Mouse (Mus musculus): Measurements from ENCODE around the gene Hcn3. TPM values are rescaled to one million over a fixed set of nuclear protein-coding genes. Genes with fewer than 3 reads are reported as not detected.
A peak's percentile ranks its signal among the peaks of the same experiment; 100 is the strongest.

Gene Hcn3
- polyA plus RNA-seq, 1 experiment: 4.7 TPM

DNA sequence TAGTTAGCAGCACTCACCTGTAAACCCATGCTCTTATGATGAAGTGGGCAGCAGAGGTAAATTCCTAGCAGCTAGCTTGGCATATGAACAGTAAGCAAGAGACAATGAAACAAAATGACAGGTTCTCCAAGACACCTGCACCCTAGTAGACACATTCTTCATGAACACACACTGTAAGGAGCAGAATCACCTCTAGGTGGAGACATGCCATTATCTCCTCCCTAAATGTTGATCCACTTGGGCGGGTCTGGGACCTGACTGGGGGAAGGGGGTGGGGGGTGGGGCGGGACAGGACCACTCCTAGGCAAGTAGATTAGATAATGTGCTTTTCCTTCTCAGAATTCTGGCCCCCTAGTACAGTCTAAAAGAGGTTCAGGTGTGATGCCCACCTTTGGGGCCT, 44.5 kb downstream of the Hcn3 start:
- no peaks in the 10 kb centered on the region for H3K4me1 ChIP-seq (ENCODE audit: control insufficient read depth, insufficient read depth, low read length)
- TF ChIP-seq CTCF (IDR thresholded peaks at IDR 0.05; ENCODE audit: low read depth, low read length) (peak; percentile 25), POLR2A (IDR thresholded peaks at IDR 0.05; ENCODE audit: insufficient read depth, low read length) (no peak)
- no peak overlapping the region for H3K27ac ChIP-seq (ENCODE audit: insufficient read depth, low read length)
- no peak overlapping the region for H3K9ac ChIP-seq (ENCODE audit: low read depth, poor library complexity, severe bottlenecking)
- H3K36me3 ChIP-seq (ENCODE audit: control insufficient read depth, insufficient read depth, low read length, poor library complexity, severe bottlenecking): no peaks in the 10 kb centered on the region
- no peaks in the 10 kb centered on the region for H3K9me3 ChIP-seq (replicated peaks; ENCODE audit: control insufficient read depth, insufficient read depth, low read length, poor library complexity, severe bottlenecking)
- no peak overlapping the region for H3K4me3 ChIP-seq (ENCODE audit: low read depth, low read length)
- H3K27me3 ChIP-seq (ENCODE audit: control insufficient read depth, insufficient read depth, low read length, poor library complexity, severe bottlenecking): no peaks in the 10 kb centered on the region

DNA sequence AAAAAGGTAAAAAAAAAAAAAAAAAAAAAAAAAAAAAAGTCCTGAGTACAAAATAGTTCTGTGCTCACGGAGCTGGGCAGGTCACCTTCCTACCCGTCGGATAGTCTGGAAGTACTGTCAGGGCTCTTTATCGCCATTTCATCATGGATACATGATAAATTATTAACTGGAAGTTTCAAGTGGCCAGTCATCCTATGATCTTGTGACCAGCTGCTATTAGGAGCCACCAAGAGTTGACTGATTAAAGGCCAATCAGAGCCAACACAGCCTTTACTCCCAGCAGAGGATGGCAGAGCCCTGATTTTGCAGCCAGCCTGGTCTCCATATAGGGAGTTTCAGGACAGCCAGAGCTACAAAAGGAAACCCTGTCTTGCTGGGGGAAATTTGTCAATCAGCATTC, 46.9 kb downstream of the Hcn3 start:
- H3K27me3 ChIP-seq (ENCODE audit: control insufficient read depth, insufficient read depth, low read length, poor library complexity, severe bottlenecking): no peaks in the 10 kb centered on the region
- H3K4me1 ChIP-seq (ENCODE audit: control insufficient read depth, insufficient read depth, low read length): no peaks in the 10 kb centered on the region
- H3K27ac ChIP-seq (ENCODE audit: insufficient read depth, low read length): no peak overlapping the region
- no peaks in the 10 kb centered on the region for H3K9me3 ChIP-seq (replicated peaks; ENCODE audit: control insufficient read depth, insufficient read depth, low read length, poor library complexity, severe bottlenecking)
- TF ChIP-seq EP300 (IDR thresholded peaks at IDR 0.05; ENCODE audit: insufficient read depth, low read depth, low read length) (no peak), CTCF (IDR thresholded peaks at IDR 0.05; ENCODE audit: low read depth, low read length) (no peak), POLR2A (IDR thresholded peaks at IDR 0.05; ENCODE audit: insufficient read depth, low read length) (no peak)
- H3K9ac ChIP-seq (ENCODE audit: low read depth, poor library complexity, severe bottlenecking): no peak overlapping the region
- H3K4me3 ChIP-seq (ENCODE audit: low read depth, low read length): no peak overlapping the region
- no peaks in the 10 kb centered on the region for H3K36me3 ChIP-seq (ENCODE audit: control insufficient read depth, insufficient read depth, low read length, poor library complexity, severe bottlenecking)

DNA sequence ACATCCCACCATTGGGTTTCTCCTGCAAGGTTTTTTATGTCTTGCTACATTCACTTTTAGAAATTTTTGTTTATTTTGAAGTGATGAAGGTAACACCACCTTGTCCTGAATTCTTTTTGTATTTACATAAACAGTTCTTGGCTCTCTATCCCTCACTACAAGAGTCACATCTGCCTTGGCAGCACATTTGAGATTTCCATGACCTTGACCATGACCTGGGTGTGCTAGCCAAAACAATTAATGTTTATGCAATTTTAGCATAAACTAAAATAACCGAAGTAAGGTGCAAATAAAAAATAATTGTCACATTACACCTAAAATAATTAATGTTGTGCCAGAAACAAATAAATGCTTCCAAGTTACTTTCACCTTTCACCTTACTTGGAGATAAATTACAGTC, 51.9 kb downstream of the Hcn3 start:
- H3K9ac ChIP-seq (ENCODE audit: low read depth, poor library complexity, severe bottlenecking): no peak overlapping the region
- no peaks in the 10 kb centered on the region for H3K9me3 ChIP-seq (replicated peaks; ENCODE audit: control insufficient read depth, insufficient read depth, low read length, poor library complexity, severe bottlenecking)
- TF ChIP-seq EP300 (IDR thresholded peaks at IDR 0.05; ENCODE audit: insufficient read depth, low read depth, low read length) (no peak), POLR2A (IDR thresholded peaks at IDR 0.05; ENCODE audit: insufficient read depth, low read length) (no peak), CTCF (IDR thresholded peaks at IDR 0.05; ENCODE audit: low read depth, low read length) (no peak)
- H3K27ac ChIP-seq (ENCODE audit: insufficient read depth, low read length): no peak overlapping the region
- H3K4me1 ChIP-seq (ENCODE audit: control insufficient read depth, insufficient read depth, low read length): no peaks in the 10 kb centered on the region
- H3K4me3 ChIP-seq (ENCODE audit: low read depth, low read length): no peak overlapping the region
- no peaks in the 10 kb centered on the region for H3K36me3 ChIP-seq (ENCODE audit: control insufficient read depth, insufficient read depth, low read length, poor library complexity, severe bottlenecking)
- H3K27me3 ChIP-seq (ENCODE audit: control insufficient read depth, insufficient read depth, low read length, poor library complexity, severe bottlenecking): no peaks in the 10 kb centered on the region

DNA sequence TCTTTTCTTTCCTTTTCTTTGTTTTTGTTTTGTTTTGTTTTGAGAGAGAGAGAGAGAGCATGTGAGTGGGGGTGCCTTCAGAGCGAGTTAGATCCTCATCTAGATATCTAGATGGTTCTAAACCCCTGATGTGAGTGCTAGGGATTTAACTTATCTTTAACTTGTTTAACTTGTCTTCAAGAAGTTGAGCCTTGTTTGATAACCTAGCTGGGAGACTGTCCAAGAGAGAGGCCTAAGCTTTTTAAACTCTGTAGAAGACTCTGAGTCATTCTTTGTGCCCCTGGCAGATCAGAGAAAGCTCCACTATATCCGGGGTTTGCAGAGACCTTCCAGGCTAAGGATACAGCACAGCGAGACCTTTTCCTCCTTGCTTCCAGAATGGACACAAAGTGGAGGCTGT, 52.5 kb downstream of the Hcn3 start:
- H3K27me3 ChIP-seq (ENCODE audit: control insufficient read depth, insufficient read depth, low read length, poor library complexity, severe bottlenecking): no peaks in the 10 kb centered on the region
- H3K36me3 ChIP-seq (ENCODE audit: control insufficient read depth, insufficient read depth, low read length, poor library complexity, severe bottlenecking): no peaks in the 10 kb centered on the region
- no peaks in the 10 kb centered on the region for H3K4me1 ChIP-seq (ENCODE audit: control insufficient read depth, insufficient read depth, low read length)
- H3K27ac ChIP-seq (ENCODE audit: insufficient read depth, low read length): no peak overlapping the region
- H3K9me3 ChIP-seq (replicated peaks; ENCODE audit: control insufficient read depth, insufficient read depth, low read length, poor library complexity, severe bottlenecking): no peaks in the 10 kb centered on the region
- H3K9ac ChIP-seq (ENCODE audit: low read depth, poor library complexity, severe bottlenecking): no peak overlapping the region
- no peak for TF ChIP-seq POLR2A (IDR thresholded peaks at IDR 0.05; ENCODE audit: insufficient read depth, low read length)
- TF ChIP-seq CTCF (IDR thresholded peaks at IDR 0.05; ENCODE audit: low read depth, low read length): no peak
- no peak for TF ChIP-seq EP300 (IDR thresholded peaks at IDR 0.05; ENCODE audit: insufficient read depth, low read depth, low read length)
- no peak overlapping the region for H3K4me3 ChIP-seq (ENCODE audit: low read depth, low read length)

DNA sequence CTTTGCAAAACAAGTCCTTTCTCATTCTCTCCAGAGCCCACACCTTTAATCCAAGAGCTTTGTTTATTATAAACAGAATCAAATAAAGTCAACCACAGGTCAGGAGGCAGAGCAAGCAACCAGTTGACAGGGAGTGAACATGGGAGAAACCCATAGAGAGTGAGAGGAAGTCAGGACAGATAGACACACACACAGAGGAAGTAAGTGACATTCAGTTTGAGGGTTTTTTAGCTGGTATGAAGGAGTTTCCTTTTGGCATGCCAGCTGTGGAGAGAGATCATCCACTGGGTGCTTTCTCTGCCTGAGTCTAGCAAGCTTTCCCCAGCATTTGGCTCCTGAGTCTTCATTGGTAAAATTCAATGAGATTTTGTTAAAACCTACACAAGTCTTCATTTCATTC, 53.1 kb downstream of the Hcn3 start:
- Histone ChIP-seq H3K9ac (ENCODE audit: low read depth, poor library complexity, severe bottlenecking) (no peak overlapping the region), H3K9me3 (replicated peaks; ENCODE audit: control insufficient read depth, insufficient read depth, low read length, poor library complexity, severe bottlenecking) (no peaks in the 10 kb centered on the region), H3K4me3 (ENCODE audit: low read depth, low read length) (no peak overlapping the region), H3K27ac (ENCODE audit: insufficient read depth, low read length) (no peak overlapping the region), H3K4me1 (ENCODE audit: control insufficient read depth, insufficient read depth, low read length) (no peaks in the 10 kb centered on the region), H3K36me3 (ENCODE audit: control insufficient read depth, insufficient read depth, low read length, poor library complexity, severe bottlenecking) (no peaks in the 10 kb centered on the region), H3K27me3 (ENCODE audit: control insufficient read depth, insufficient read depth, low read length, poor library complexity, severe bottlenecking) (no peaks in the 10 kb centered on the region)
- TF ChIP-seq EP300 (IDR thresholded peaks at IDR 0.05; ENCODE audit: insufficient read depth, low read depth, low read length) (no peak), POLR2A (IDR thresholded peaks at IDR 0.05; ENCODE audit: insufficient read depth, low read length) (no peak)

DNA sequence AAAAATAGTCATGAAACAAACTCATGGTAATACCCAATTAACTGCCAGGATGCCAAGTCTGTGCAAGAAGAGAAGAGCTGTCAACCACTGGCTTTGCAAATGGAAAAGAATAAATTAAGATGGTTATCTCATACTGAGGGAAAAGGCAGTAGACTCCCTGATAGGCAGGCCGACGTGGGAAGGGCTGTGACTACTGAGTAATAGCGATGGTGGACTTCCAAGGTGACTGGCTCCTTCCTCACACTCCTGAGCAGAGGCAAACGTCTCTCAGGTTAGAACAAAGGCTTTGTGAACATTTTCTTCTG, 56.8 kb downstream of the Hcn3 start:
- Histone ChIP-seq H3K9ac (ENCODE audit: low read depth, poor library complexity, severe bottlenecking) (no peak overlapping the region), H3K27me3 (ENCODE audit: control insufficient read depth, insufficient read depth, low read length, poor library complexity, severe bottlenecking) (no peaks in the 10 kb centered on the region), H3K27ac (ENCODE audit: insufficient read depth, low read length) (no peak overlapping the region), H3K9me3 (replicated peaks; ENCODE audit: control insufficient read depth, insufficient read depth, low read length, poor library complexity, severe bottlenecking) (no peaks in the 10 kb centered on the region), H3K36me3 (ENCODE audit: control insufficient read depth, insufficient read depth, low read length, poor library complexity, severe bottlenecking) (peaks cover 22% of the 10 kb centered on the region), H3K4me1 (ENCODE audit: control insufficient read depth, insufficient read depth, low read length) (no peaks in the 10 kb centered on the region), H3K4me3 (ENCODE audit: low read depth, low read length) (no peak overlapping the region)
- TF ChIP-seq CTCF (IDR thresholded peaks at IDR 0.05; ENCODE audit: low read depth, low read length): no peak
- no peak for TF ChIP-seq POLR2A (IDR thresholded peaks at IDR 0.05; ENCODE audit: insufficient read depth, low read length)
- no peak for TF ChIP-seq EP300 (IDR thresholded peaks at IDR 0.05; ENCODE audit: insufficient read depth, low read depth, low read length)
